Comparison of ENCODE assay signal across 17 mouse cellular contexts in the genomic region with DNA sequence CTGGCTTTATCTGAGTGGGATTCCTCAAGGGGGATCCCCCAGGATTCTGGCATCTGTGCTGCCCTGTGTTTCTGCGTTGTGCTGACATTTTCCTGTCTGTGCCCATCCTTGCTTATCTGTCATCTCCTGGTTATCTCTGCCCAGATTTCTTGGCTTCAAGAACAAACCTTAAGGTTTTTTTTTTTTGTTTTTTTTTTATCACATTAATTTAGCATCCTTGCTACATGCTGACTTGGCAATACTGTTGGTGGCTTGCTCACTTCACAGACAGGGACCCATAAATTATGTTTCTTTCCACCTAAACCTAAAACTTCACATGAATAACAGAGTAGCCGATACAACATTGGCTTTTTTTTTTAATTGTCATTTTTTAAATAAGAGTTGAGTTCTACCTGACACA. TPM values are rescaled to one million over a fixed set of nuclear protein-coding genes. Genes with fewer than 3 reads are reported as not detected.
A peak's percentile ranks its signal among the peaks of the same experiment; 100 is the strongest.
DNase-seq lines count a peak whose midpoint lies in the region; TF ChIP-seq lines count a peak whose summit lies in the region.
"Had no signal": no experiment of that assay in that cellular context is flagged by ENCODE, and none has a peak within 500 bp of the region (broad histone marks: within the 10 kb centered on the region; RNA-seq: fewer than 3 reads in every experiment).

No protein-coding gene starts in this region.

- H3K27me3 ChIP-seq in CH12.LX (replicated peaks) = no peaks in the 10 kb centered on the region
- H3K27me3 ChIP-seq: embryonic facial prominence, embryonic 12.5 days; forebrain, embryonic 15.5 days; Patski had no signal

- no peak for TF ChIP-seq CTCF in CH12.LX (conservative IDR thresholded peaks at IDR 0.05 in 1 of 2, IDR thresholded peaks at IDR 0.05 in 1 of 2; ENCODE audit: low read depth in 2 of 2, low read length in 2 of 2)
- TF ChIP-seq CTCF in brain, embryonic 14.5 days (IDR thresholded peaks at IDR 0.05; ENCODE audit: borderline replicate concordance, extremely low read depth, insufficient read depth, insufficient read length) = no peak

- H3K4me2 ChIP-seq in CH12.LX (ENCODE audit: insufficient read depth, low read depth, poor library complexity, severe bottlenecking) = peak overlapping the region; percentile 22; the same call in 1 of the 2 replicates
- H3K4me2 ChIP-seq: embryonic facial prominence, embryonic 12.5 days; forebrain, embryonic 15.5 days had no signal

- no peaks in the 10 kb centered on the region for H3K36me3 ChIP-seq in CH12.LX (replicated peaks in 1 of 2; ENCODE audit: control insufficient read depth in 1 of 2, insufficient read depth in 1 of 2, low read length in 1 of 2)
- H3K36me3 ChIP-seq: embryonic facial prominence, embryonic 10.5 days; embryonic facial prominence, embryonic 12.5 days; forebrain, embryonic 15.5 days; G1E had no signal

- TF ChIP-seq POLR2A in CH12.LX (IDR thresholded peaks at IDR 0.05; ENCODE audit: low read depth, low read length) = no peak
- no peak for TF ChIP-seq POLR2A in brain, embryonic 14.5 days (IDR thresholded peaks at IDR 0.05; ENCODE audit: borderline replicate concordance, extremely low read depth, insufficient read depth, insufficient read length, poor library complexity, severe bottlenecking)

- dilution Hi-C loops in CH12.LX (cut with MboI; ENCODE audit: extremely low pct_ligation_motif_present, extremely low pct_unique_long_range_greater_than_20kb, low sequenced_read_pairs) = no loop called here

- H3K9me3 ChIP-seq in CH12.LX (replicated peaks; ENCODE audit: low read length) = no peaks in the 10 kb centered on the region
- H3K9me3 ChIP-seq: embryonic facial prominence, embryonic 10.5 days; embryonic facial prominence, embryonic 12.5 days; forebrain, embryonic 15.5 days; G1E had no signal

- in situ Hi-C loops in CH12.LX (cut with MboI; ENCODE audit: low pct_ligation_motif_present, low pct_unique_long_range_greater_than_20kb, low sequenced_read_pairs) = no loop called here

- H3K27ac ChIP-seq in CH12.LX (ENCODE audit: insufficient read depth, low read depth) = no peak overlapping the region
- H3K27ac ChIP-seq: embryonic facial prominence, embryonic 10.5 days; embryonic facial prominence, embryonic 12.5 days; forebrain, embryonic 15.5 days had no signal

- DNase-seq in cerebellum, postnatal 14 days = peak; percentile 9 to 19
- DNase-seq in cerebellum, adult 18-20 months = no peak
- peak; percentile 33 for DNase-seq in CH12.LX (ENCODE audit: extremely low read depth)
- DNase-seq in brain, embryonic 14.5 days (ENCODE audit: low read depth) = peak; percentile 29
- no peak for DNase-seq in adrenal gland, postnatal 4 days (ENCODE audit: low spot score in 2 of 2)
- DNase-seq: adrenal gland, adult 8-10 months; adrenal gland, postnatal 14 days; adrenal gland, postnatal 36 days; cerebellum, adult 11-12 months; cerebellum, adult 8-10 months; cerebellum, adult 9-11 months; forebrain, postnatal 0 days had no signal

- no peak overlapping the region for H3K4me3 ChIP-seq in CH12.LX (replicated peaks in 1 of 3; ENCODE audit: low read depth in 2 of 3, low read length in 2 of 3, poor library complexity in 1 of 3)
- H3K4me3 ChIP-seq: embryonic facial prominence, embryonic 10.5 days; embryonic facial prominence, embryonic 12.5 days; forebrain, embryonic 15.5 days had no signal

- no peak for TF ChIP-seq RAD21 in CH12.LX (IDR thresholded peaks at IDR 0.05; ENCODE audit: low read depth, low read length)

- no peak for TF ChIP-seq EP300 in CH12.LX (IDR thresholded peaks at IDR 0.05; ENCODE audit: low read length)

- H3K4me1 ChIP-seq in CH12.LX (ENCODE audit: control insufficient read depth in 1 of 2, insufficient read depth in 2 of 2) = peaks cover 7 to 37% of the 10 kb centered on the region in 2 experiments; a peak in 3 of 4 replicates
- H3K4me1 ChIP-seq: embryonic facial prominence, embryonic 10.5 days had no signal

- no peaks in the 10 kb centered on the region for H3K79me2 ChIP-seq in CH12.LX (replicated peaks; ENCODE audit: control insufficient read depth, extremely low read depth, insufficient read depth, poor library complexity, severe bottlenecking)

- no peak overlapping the region for H3K9ac ChIP-seq in CH12.LX (ENCODE audit: insufficient read depth, low read depth)
- H3K9ac ChIP-seq: embryonic facial prominence, embryonic 12.5 days; forebrain, embryonic 15.5 days; forebrain, postnatal 0 days had no signal

TF ChIP-seq in CH12.LX, 34 proteins besides CTCF, POLR2A, EP300 and RAD21:
- no peak for TF ChIP-seq IRF4 (IDR thresholded peaks at IDR 0.05; ENCODE audit: low read depth, low read length)
- no peak for TF ChIP-seq ZKSCAN1 (IDR thresholded peaks at IDR 0.05; ENCODE audit: borderline replicate concordance, low read depth, low read length)
- peak; percentile 95 for TF ChIP-seq MAFK (IDR thresholded peaks at IDR 0.05; ENCODE audit: insufficient replicate concordance, low read length)
- peak; percentile 60 for TF ChIP-seq ZNF384 (IDR thresholded peaks at IDR 0.05; ENCODE audit: low read depth, low read length)
- TF ChIP-seq PAX5 (IDR thresholded peaks at IDR 0.05; ENCODE audit: low read length) = no peak
- TF ChIP-seq MEF2A (IDR thresholded peaks at IDR 0.05; ENCODE audit: borderline replicate concordance, low read depth, low read length) = 0 out of 2 replicates have a peak, but pooled peaks have one; percentile 24

RNA-seq across cellular contexts. Expression of a gene that starts 36.9 kb away (rescaled TPM):
- 21.4 and 24.4 TPM in 2 replicates for total RNA-seq in CH12.LX (2012; rRNA removed)
- 23.6 and 26.3 TPM in 2 replicates for total RNA-seq in CH12.LX (2014; rRNA removed)
- polyA plus RNA-seq in CH12.LX (2012; ENCODE audit: insufficient read length, low read depth) = 30.6 and 36.7 TPM in 2 replicates
- polyA plus RNA-seq in brain, embryonic 14.5 days (2012; rRNA removed) = 37.5 and 54.7 TPM in 2 replicates
- total RNA-seq in adrenal gland, postnatal 4 days (2021) = 10 to 100 TPM; 49.2 to 58.4 TPM

Comparison
In these comparisons a context has a peak if more than half of its experiments do, and no peak if none do; other contexts are left out.
1. DNase-seq: peak in cerebellum, postnatal 14 days (2 of 2), CH12.LX (single experiment) and brain, embryonic 14.5 days (single experiment); none in cerebellum, adult 18-20 months (0 of 2) and adrenal gland, postnatal 4 days (0 of 2).